Mouse (Mus musculus): ENCODE data around the gene Vtn.

DNA sequence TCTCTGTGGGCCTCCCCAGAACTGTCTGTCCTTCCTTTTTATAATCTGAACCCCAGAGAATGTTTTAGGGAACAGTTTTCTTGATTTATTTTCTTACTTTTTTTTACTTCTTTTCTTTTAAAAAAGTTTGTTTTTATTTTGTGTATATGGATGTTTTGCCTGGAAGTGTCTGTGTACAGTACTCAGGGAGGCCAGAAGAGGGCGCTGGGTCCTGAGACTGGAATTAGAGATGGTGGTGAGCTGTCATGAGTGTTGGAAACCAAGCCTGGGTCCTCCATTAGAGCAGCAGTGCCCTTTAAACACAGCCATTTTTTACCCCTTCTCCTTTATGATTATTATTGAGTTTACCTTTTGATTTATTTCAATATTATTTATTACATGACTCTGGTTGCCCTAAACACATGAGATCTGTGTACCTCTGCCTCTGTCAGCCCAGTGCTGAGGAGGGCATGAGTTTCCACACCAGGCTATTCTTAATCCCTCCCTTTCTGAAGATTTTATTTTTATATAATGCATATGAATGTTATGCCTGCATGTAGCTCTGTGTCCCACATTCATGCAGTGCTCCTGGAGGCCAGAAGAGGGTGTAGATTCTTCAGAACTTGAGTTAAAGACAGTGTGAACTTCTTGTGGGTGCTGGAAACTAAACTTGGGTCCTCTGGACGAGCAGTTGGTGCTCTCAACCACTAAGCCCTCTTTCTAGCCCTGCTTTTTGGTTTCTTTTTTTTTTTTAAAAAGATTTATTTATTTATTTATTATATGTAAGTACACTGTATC lies 16.8 kb downstream of the Vtn start:
- TF ChIP-seq CTCF (IDR thresholded peaks at IDR 0.05; ENCODE audit: insufficient read depth, low read depth, low read length) (no peak), POLR2A (IDR thresholded peaks at IDR 0.05; ENCODE audit: insufficient read depth, low read depth, low read length) (no peak)
